Mouse (Mus musculus): ENCODE measurements around the gene Gpr21.
"Not testable (repeated sequence)": the region's sequence is repeated elsewhere in the genome, so short reads cannot be mapped to it uniquely, and the experiment has no call there.

Gene Gpr21

GRCm38 (mm10) chr2:37516030-37516710 lies at the start of gene Gpr21:
Gene Gpr21 (plus strand): TSS chr2:37516332.
- DNase-seq (ENCODE audit: low read depth in 1 of 2, low spot score in 2 of 2), result no peak

DNA sequence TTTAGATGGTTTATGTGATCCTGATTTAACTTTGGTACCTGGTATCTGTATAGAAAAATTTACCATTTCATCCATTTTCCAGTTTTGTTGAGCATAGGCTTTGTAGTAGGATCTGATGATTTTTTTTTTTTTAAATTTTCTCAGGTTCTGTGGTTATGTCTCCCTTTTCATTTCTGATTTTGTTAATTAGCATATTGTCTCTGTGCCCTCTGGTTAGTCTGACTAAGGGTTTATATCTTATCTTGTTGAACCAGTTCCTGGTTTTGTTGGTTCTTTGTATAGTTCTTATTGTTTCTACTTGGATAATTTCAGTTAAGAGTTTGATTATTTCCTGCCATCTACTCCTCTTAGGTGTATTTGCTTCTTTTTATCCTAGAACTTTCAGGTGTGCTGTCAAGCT lies 36.6 kb upstream of the Gpr21 start:
- DNase-seq (ENCODE audit: low read depth in 1 of 2, low spot score in 2 of 2), result no peak

DNA sequence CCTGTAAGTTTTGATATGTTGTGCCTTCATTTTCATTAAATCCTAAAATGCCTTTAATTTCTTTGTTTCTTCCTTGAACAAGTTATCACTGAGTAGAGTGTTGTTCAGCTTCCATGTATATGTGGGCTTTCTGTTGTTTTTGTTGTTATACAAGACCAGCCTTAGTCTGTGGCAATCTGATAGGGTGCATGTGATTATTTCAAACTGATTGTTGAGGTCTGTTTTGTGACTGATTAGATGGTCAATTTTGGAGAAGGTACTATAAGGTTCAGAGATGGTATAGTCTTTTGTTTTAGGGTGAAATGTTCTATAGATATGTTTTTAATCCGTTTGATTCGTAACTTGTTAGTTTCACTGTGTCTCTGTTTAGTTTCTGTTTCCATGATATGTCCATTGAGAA lies 36.1 kb upstream of the Gpr21 start:
- no peak for DNase-seq (ENCODE audit: low read depth in 1 of 2, low spot score in 2 of 2)

- no peak for DNase-seq (ENCODE audit: low read depth in 1 of 2, low spot score in 2 of 2)
These were observed 32.0 kb upstream of the Gpr21 start for GRCm38 (mm10) chr2:37484165-37484564.

DNA sequence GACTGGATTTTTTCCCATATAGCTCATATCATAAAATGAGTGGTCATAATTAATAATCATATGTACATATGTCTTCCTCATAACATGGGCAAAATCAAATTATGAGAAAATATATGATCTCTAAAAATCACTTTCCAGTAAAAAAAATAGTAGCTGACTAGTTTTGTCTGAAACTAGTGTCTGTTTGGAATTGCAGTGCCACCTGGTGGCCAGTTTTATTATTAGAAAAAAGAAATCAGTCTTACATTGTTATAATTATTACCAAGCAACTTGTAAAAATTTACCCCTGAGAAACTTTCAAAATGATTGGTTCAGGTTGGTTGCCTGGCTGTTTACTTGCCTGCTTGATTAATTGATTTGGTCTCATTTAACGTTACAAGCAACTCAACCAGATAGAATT lies 30.8 kb upstream of the Gpr21 start:
- no peak for DNase-seq (ENCODE audit: low read depth in 1 of 2, low spot score in 2 of 2)

GRCm38 (mm10) chr2:37486408-37486807 lies 29.7 kb upstream of the Gpr21 start:
- DNase-seq (ENCODE audit: low read depth in 1 of 2, low spot score in 2 of 2), result no peak

GRCm38 (mm10) chr2:37488956-37489355 lies 27.2 kb upstream of the Gpr21 start:
- DNase-seq (ENCODE audit: low read depth in 1 of 2, low spot score in 2 of 2), result no peak

- no peak for DNase-seq (ENCODE audit: low read depth in 1 of 2, low spot score in 2 of 2)
These were observed 18.8 kb upstream of the Gpr21 start for GRCm38 (mm10) chr2:37497321-37497720.

- not testable (repeated sequence) for DNase-seq (ENCODE audit: low read depth in 1 of 2, low spot score in 2 of 2)
These were observed 10.3 kb upstream of the Gpr21 start for GRCm38 (mm10) chr2:37505856-37506255.

GRCm38 (mm10) chr2:37511134-37511901 lies 4.8 kb upstream of the Gpr21 start:
- DNase-seq (ENCODE audit: low read depth in 1 of 2, low spot score in 2 of 2), result no peak

DNA sequence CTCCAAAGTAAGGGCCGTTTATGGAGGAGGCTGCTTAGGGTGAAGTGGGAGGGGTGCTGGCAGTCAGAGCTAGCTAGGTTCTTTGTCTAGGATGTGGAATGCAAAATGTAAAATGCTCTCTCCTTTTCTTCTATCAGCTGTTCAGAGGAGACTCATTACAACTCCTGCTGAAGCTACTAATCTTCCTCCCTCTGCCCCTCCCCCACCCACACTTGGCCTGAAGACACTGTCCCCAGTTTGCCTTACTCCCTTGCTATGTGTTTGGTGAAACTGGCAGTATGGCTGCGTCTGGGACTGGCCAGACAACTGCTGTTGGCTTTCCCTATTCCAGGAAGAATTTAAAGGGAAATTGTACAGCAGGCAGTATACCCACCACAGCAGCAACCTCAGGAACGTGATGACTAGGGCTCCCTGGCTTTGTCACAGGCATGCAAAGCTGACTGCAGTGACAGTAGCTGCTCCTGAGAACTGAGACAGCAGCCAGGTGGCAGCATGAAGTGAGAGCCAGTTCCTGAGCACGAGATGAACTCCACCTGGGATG lies 860 bp downstream of the Gpr21 start:
- no peak for DNase-seq (ENCODE audit: low read depth in 1 of 2, low spot score in 2 of 2)

DNA sequence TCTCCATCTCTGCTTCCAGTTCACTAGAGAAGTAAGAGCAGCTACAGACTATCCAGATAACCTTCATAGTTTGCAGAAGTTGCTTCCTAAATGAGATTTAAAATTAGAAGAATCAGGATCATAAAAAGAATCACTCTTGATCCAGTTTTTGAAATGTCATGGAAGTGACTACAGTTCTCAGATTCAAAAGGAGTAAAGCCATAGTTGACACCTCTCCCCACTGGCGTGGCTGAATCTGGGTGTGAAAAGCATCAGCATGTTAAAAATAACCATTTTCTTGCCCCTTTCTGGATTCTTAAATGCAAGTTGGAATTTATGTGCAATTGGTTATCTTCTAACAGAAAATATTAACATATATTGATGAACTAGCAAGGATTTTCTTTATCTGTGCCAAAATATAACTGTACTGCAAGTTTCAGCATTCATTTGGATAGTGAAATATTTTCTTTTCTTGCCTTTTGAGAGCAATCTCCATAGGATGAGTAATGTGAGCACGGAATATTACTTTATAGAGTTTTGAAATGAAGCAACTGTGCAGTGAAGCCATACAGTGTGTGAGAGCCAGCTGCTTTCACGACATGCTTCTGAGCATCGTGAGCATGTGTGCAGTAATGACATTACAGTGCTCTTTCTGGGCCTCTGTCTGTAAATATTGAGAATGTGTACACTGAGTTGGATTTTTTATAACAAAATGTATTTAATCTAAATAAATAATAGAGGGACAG lies 2.6 kb downstream of the Gpr21 start:
- no peak for DNase-seq (ENCODE audit: low read depth in 1 of 2, low spot score in 2 of 2)

GRCm38 (mm10) chr2:37519286-37519640 lies 3.1 kb downstream of the Gpr21 start:
- DNase-seq (ENCODE audit: low read depth in 1 of 2, low spot score in 2 of 2), result no peak

DNA sequence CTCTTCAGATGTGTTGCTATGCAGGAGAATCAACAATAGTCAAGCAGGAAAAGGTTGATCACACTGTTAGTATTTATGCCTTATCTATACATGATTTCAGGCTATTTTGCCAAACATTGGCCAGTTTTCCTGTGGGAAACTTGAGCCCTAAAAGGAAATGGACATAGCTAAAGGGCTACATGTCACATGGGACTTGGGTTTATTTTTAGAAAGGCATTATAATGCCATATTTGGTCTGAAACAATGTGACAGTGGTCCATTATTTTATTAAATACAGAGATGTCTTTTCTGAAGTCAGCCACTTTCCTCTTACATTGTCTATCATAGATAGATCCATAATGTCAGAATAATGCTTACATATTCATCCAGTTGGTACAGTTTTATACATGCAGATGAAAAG lies 11.5 kb downstream of the Gpr21 start:
- DNase-seq (ENCODE audit: low read depth in 1 of 2, low spot score in 2 of 2), result no peak

DNA sequence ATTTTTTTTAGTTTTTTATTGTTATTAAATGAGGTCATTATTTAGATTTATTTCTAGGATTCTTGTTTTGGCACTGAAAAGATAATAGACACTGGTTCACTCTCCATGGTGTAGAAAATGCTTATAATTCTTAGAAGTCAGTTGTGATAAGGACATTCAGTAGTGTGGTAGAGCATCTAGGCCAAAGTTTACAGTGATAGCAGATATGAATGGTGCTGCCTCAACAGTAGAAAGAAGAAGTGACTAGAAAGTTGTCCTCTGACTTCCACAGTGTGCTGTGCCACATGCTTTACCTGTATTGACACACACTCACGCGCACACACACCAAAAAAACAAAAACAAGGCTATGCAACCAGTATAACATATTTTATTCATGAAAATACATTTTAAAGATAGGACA lies 13.3 kb downstream of the Gpr21 start:
- no peak for DNase-seq (ENCODE audit: low read depth in 1 of 2, low spot score in 2 of 2)

DNA sequence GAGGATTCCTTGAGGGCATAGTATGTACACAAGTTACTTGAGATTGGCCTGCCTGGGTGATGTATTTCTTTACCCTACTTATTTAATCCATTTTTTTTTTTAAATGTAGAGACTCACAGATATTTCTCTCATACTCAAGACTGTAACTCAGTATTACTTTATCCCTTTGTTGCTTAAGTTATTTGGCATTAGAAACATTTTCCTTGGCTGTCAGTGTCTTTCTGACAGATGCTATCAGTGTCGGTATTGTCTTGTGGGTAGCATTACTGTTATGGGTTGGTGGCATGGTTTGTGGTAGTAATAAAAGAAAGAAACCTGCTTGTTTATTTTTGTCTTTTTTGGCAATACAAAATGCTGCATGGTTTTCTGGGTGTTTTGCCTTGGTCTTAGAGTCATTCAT lies 14.6 kb downstream of the Gpr21 start:
- no peak for DNase-seq (ENCODE audit: low read depth in 1 of 2, low spot score in 2 of 2)

DNA sequence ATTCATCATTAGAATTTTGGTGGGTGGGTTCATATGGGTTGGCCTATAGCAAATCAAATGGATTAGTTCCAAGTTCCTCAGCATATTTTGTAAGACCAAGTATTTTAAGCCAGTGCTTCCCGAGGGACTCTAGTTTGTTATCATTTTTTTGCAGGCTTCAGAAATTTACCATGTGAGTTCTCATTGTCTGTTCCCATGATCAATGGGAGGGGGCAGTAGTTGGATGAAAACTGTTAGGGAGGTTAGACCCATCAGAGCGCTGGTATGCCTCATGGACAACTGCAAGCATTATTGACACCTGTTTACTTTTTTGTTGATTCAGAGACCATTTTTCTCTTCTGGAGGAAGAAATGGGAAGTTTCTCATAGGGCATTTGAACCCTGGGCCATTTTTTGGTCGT lies 15.5 kb downstream of the Gpr21 start:
- DNase-seq (ENCODE audit: low read depth in 1 of 2, low spot score in 2 of 2), result no peak

DNA sequence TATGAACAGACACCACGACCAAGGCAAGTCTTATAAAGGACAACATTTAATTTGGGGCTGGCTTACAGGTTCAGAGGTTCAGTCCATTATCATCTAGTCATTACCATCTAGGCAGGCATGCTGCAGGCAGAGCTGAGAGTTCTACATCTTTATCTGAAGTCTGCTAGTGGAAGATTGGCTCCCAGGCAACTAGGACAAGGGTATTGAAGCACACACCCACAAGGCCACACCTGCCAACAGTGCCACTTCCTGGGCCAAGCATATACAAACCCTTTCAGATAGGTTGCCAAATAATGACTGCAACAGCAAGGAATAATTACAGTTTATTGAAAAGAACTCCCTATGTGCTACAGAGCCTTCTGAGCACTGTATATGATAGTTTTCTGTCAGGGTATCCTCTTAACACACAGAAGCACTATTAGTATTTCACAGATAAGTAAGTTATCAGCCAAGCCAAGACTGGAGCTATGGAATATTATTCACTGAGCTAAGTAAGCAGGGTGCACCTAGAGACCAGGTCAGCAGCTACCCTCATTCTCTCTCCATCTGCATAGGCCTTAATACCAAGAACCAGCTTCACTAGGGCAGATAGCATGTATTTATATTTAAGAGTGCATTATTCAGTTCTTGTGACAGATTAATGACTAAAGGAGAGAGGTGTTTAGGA lies 33.3 kb downstream of the Gpr21 start:
- DNase-seq (ENCODE audit: low read depth in 1 of 2, low spot score in 2 of 2), result no peak

- no peak for DNase-seq (ENCODE audit: low read depth in 1 of 2, low spot score in 2 of 2)
These were observed 40.2 kb downstream of the Gpr21 start for GRCm38 (mm10) chr2:37556366-37556765.

- DNase-seq (ENCODE audit: low read depth in 1 of 2, low spot score in 2 of 2), result no peak
These were observed 49.4 kb downstream of the Gpr21 start for GRCm38 (mm10) chr2:37565579-37565978.

DNA sequence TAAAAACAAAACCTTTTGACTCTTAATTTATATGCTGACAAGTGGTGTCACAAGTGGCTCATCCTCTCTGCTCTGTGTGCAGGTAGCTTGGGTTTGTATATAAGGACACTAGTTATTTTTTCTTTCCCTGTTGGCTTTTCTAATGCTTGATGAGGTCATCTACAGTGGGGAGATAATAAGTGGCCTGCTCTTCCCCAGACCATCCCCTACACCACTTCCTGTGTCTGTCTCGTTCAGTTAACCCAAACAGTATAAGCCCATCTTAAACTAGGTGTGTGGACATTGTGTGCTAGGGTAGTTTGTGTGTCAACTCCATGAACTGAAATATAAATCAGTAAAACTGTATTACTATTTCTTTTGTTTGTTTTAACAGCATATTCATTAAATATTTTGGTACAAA lies 49.9 kb downstream of the Gpr21 start:
- no peak for DNase-seq (ENCODE audit: low read depth in 1 of 2, low spot score in 2 of 2)
